Mouse (Mus musculus) layer of hippocampus, adult 2 months (tissue): Measurements from ENCODE around the gene Gm17655. TPM values are rescaled to one million over a fixed set of nuclear protein-coding genes. Genes with fewer than 3 reads are reported as not detected.
"Not testable (repeated sequence)": the region's sequence is repeated elsewhere in the genome, so short reads cannot be mapped to it uniquely, and the experiment has no call there.

Source experiments
- DNase-seq, 2 experiments: peaks; one replicate each; pipeline ENCODE4 v3.0.0; 2022; ENCODE audit warnings: low spot score in 2 of 2
- H3K27ac ChIP-seq: fragments of 200-600 bp; 2 replicates; pipeline ENCODE4 v1.8.1; 2022
- H3K4me3 ChIP-seq: fragments of 200-600 bp; 2 replicates; pipeline ENCODE4 v1.8.1; 2022; ENCODE audit warnings: mild to moderate bottlenecking
- CTCF ChIP-seq: fragments of 200-600 bp; conservative IDR thresholded peaks from 2 replicates; pipeline ENCODE4 v1.8.1; 2022; ENCODE audit warnings: antibody characterized with exemption, mild to moderate bottlenecking, moderate library complexity
- total RNA-seq, 2 experiments: library from RNA; stranded (reverse); gene quantifications; 2 replicates each; pipeline ENCODE4 v1.2.3; 2021

Gene Gm17655
- total RNA-seq, 2 experiments from 2014 or later: 8.7 to 12.1 TPM

DNA sequence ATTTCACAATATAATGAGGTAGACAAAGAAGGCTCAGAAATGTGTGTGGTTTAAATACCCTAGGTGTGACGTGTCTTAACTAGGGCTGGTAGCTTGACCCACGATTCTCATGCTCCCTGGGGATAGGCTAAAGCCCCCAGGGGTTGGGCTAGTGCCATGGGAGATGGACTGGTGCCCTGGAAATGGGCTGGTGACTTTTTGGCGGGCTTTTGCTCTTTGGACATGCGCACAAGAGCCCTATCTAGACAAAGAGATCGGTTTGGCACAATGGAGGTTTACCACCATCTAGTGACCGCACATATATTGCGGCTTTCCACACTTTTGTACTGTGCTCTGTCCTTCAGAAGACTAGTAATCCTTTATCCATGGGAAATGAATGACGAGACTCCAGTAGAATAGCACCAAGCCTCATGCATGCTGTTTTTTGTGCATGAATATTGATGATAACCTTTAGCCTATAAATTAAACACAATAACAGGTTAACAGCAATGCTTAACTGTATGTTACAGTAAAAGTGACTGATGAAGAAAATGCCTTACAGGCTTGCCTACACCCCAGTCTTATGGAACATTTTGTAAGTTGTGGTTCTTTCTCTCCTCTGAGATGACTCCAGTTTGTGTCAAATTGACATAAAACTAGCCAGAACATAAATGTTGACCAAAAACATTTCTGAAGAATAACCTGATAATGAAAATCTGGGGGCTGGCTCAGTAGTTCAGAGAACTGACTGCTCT lies 48.5 kb downstream of the Gm17655 start:
- not testable (repeated sequence) for H3K27ac ChIP-seq, H3K4me3 ChIP-seq
- DNase-seq: peak; percentile 26 to 37
- TF ChIP-seq CTCF: peak; percentile 79

DNA sequence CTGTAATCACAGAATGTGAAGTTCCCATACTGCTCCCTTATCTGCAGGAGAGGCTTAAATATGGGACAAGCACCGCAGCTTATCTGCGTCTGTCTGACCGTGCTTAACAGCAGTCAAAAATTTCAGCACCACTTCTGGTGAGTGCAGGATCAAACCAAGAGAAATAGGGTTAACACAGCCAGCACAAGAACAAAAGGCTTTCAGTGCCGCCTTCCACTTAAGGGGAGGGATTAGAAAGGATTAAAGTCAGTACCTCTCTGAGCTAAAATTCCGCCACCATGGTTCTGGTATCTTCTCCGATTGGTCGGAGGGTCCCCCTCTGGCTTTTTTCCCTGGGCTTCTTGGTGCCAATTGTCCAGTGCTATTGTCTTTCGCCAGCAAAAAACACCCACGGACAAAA lies 49.0 kb downstream of the Gm17655 start:
- no peak for TF ChIP-seq CTCF
- Histone ChIP-seq H3K27ac (no peak overlapping the region), H3K4me3 (no peak overlapping the region)
- no peak for DNase-seq

DNA sequence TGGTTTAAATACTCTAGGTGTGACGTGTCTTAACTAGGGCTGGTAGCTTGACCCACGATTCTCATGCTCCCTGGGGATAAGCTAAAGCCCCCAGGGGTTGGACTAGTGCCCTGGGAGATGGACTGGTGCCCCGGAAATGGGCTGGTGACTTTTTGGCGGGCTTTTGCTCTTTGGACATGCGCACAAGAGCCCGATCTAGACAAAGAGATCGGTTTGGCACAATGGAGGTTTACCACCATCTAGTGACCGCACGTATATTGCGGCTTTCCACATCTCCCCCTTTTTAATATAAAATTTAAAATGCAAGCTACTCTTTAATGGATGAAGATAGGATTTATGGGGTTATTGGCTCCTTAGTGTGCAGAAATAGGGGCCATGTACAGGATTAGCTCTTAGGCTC lies 56.5 kb downstream of the Gm17655 start:
- H3K4me3 ChIP-seq, DNase-seq, H3K27ac ChIP-seq: not testable (repeated sequence)
- peak; percentile 34 for TF ChIP-seq CTCF

Other genes starting within 250 kb of the Gm17655 start
- 10 to 100 TPM; 41.2 to 44.9 TPM for gene Gm15446, start 149.1 kb downstream of the Gm17655 start, total RNA-seq
- gene Zfp932, start 76.0 kb downstream of the Gm17655 start, total RNA-seq: 10 to 100 TPM; 55.7 to 60.0 TPM
- gene Gm35315, start 21.9 kb upstream of the Gm17655 start, total RNA-seq: under 1 TPM; 0.52 to 0.64 TPM
- 1 to 10 TPM; 4.4 to 4.9 TPM for gene Plcxd1, start 27.5 kb upstream of the Gm17655 start, total RNA-seq
- 10 to 100 TPM; 77.3 to 85.6 TPM for gene Gtpbp6, start 35.7 kb upstream of the Gm17655 start, total RNA-seq
- 10 to 100 TPM; 16.1 to 16.5 TPM for gene Zfp605, start 37.6 kb upstream of the Gm17655 start, total RNA-seq
- 10 to 100 TPM; 47.1 to 58.1 TPM for gene Chfr, start 63.3 kb upstream of the Gm17655 start, total RNA-seq
- gene Golga3, start 104.2 kb upstream of the Gm17655 start, total RNA-seq: 10 to 100 TPM; 46.0 to 48.2 TPM
- gene Ankle2, start 158.5 kb upstream of the Gm17655 start, total RNA-seq: 10 to 100 TPM; 34.7 to 41.3 TPM
- gene Pgam5, start 197.4 kb upstream of the Gm17655 start, total RNA-seq: 10 to 100 TPM; 57.5 to 66.8 TPM
- gene Pxmp2, start 213.7 kb upstream of the Gm17655 start, total RNA-seq: 10 to 100 TPM; 10.5 to 13.5 TPM
- 1 to 10 TPM; 2.1 to 2.3 TPM for gene Pole, start 213.8 kb upstream of the Gm17655 start, total RNA-seq